Comparison of ENCODE assay signal across 21 mouse cellular contexts in the genomic region with DNA sequence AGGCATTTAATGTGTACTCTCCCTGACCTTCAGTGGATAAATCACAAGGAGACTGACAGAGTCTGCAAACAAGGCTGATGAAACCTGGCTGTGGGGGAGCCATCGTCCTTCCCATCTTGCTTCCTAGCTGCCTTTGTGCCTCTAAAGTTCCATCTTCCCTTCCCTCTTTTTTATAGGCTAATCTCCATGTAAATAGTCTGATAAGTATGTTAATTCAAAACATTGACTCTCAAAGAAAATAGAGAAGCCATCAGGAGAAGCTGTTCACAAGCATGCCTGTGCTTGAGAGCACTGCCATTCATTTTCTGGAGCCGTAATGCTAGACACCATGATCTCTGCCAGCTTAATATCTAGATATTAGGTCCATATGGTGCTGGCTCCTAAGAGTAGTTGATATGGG.
"Had no signal": no experiment of that assay in that cellular context is flagged by ENCODE, and none has a peak within 500 bp of the region (broad histone marks: within the 10 kb centered on the region; RNA-seq: fewer than 3 reads in every experiment).

No protein-coding gene starts in this region.

- H3K27me3 ChIP-seq: limb, embryonic 12.5 days; limb, embryonic 15.5 days; megakaryocyte, embryonic 14.5 days; neural tube, embryonic 12.5 days; neural tube, embryonic 15.5 days; stomach, embryonic 15.5 days had no signal

- H3K9ac ChIP-seq: limb, embryonic 12.5 days; limb, embryonic 15.5 days; liver, embryonic 14.5 days; liver, postnatal 0 days; lung, embryonic 14.5 days; neural tube, embryonic 12.5 days; neural tube, embryonic 15.5 days; stomach, embryonic 15.5 days had no signal

- H3K4me1 ChIP-seq: limb, embryonic 12.5 days; limb, embryonic 15.5 days; megakaryocyte, embryonic 14.5 days; neural tube, embryonic 12.5 days; neural tube, embryonic 15.5 days; stomach, embryonic 15.5 days had no signal

- H3K36me3 ChIP-seq: limb, embryonic 12.5 days; limb, embryonic 15.5 days; neural tube, embryonic 12.5 days; neural tube, embryonic 15.5 days; stomach, embryonic 15.5 days had no signal

- H3K4me2 ChIP-seq: limb, embryonic 12.5 days; limb, embryonic 15.5 days; liver, embryonic 11.5 days; lung, embryonic 14.5 days; midbrain, embryonic 11.5 days; neural tube, embryonic 12.5 days; neural tube, embryonic 15.5 days; stomach, embryonic 15.5 days had no signal

- H3K4me3 ChIP-seq: limb, embryonic 12.5 days; limb, embryonic 15.5 days; megakaryocyte, embryonic 14.5 days; neural tube, embryonic 12.5 days; neural tube, embryonic 15.5 days; stomach, embryonic 15.5 days had no signal

- H3K9me3 ChIP-seq: limb, embryonic 12.5 days; limb, embryonic 15.5 days; neural tube, embryonic 12.5 days; neural tube, embryonic 15.5 days; stomach, embryonic 15.5 days had no signal

- ATAC-seq: liver, postnatal 0 days; lung, postnatal 0 days had no signal

- DNase-seq: kidney, adult 2 months; kidney, postnatal 25 days; left cerebral cortex, postnatal 4 days; liver, postnatal 0 days; lung, embryonic 14.5 days; lung, postnatal 36 days; midbrain, embryonic 14.5 days; retina, postnatal 1 day; right cerebral cortex, postnatal 25 days; spleen, adult 18-20 months; thymus, postnatal 25 days had no signal

- H3K27ac ChIP-seq: limb, embryonic 12.5 days; limb, embryonic 15.5 days; liver, embryonic 14.5 days; neural tube, embryonic 12.5 days; neural tube, embryonic 15.5 days; stomach, embryonic 15.5 days had no signal
